Mouse (Mus musculus) embryonic facial prominence, embryonic 11.5 days (tissue): ENCODE results near the gene Nup153. TPM values are rescaled to one million over a fixed set of nuclear protein-coding genes. Genes with fewer than 3 reads are reported as not detected.

Source experiments
- ATAC-seq: fragments of 200-750 bp; cut with Nextera tagmentation; replicated peaks from 2 replicates; pipeline ENCODE4 v1.8.0; 2017; ENCODE audit warnings: low read depth; ENCODE audit not compliant: insufficient number of reproducible peaks, low FRiP score, low TSS enrichment
- DNase-seq: peaks from one replicate; pipeline ENCODE4 v3.0.0-alpha.2; 2015; ENCODE audit warnings: low spot score
- H3K27ac ChIP-seq: fragments of 300-500 bp; sonication (generic); replicated peaks from 2 replicates; pipeline ENCODE4 v1.5.1; 2014; ENCODE audit warnings: mild to moderate bottlenecking, low read depth, low read length, control low read depth
- H3K27me3 ChIP-seq: fragments of 300-500 bp; sonication (generic); 2 replicates; pipeline ENCODE4 v1.6.1; 2014; ENCODE audit warnings: mild to moderate bottlenecking, low read length, moderate library complexity, mixed read lengths; ENCODE audit not compliant: control insufficient read depth, insufficient read depth
- H3K36me3 ChIP-seq: fragments of 300-500 bp; sonication (generic); replicated peaks from 2 replicates; pipeline ENCODE4 v1.6.1; 2014; ENCODE audit warnings: low read depth, mild to moderate bottlenecking, low read length, moderate library complexity, mixed read lengths; ENCODE audit not compliant: control insufficient read depth, insufficient read depth
- H3K4me1 ChIP-seq: fragments of 300-500 bp; sonication (generic); 2 replicates; pipeline ENCODE4 v1.6.1; 2014; ENCODE audit warnings: low read length, mixed read lengths; ENCODE audit not compliant: control insufficient read depth, insufficient read depth
- H3K4me2 ChIP-seq: fragments of 300-500 bp; sonication (generic); 2 replicates; pipeline ENCODE4 v1.6.1; 2014; ENCODE audit warnings: low read depth, mild to moderate bottlenecking, control low read depth, low read length, moderate library complexity
- H3K4me3 ChIP-seq: fragments of 300-500 bp; sonication (generic); 2 replicates; pipeline ENCODE4 v1.5.1; 2014; ENCODE audit warnings: low read depth, low read length, control low read depth
- H3K9ac ChIP-seq: fragments of 300-500 bp; sonication (generic); replicated peaks from 2 replicates; pipeline ENCODE4 v1.6.1; 2014; ENCODE audit warnings: mild to moderate bottlenecking, control low read depth, low read length
- H3K9me3 ChIP-seq: fragments of 300-500 bp; sonication (generic); replicated peaks from 2 replicates; pipeline ENCODE4 v1.6.1; 2016; ENCODE audit warnings: mild to moderate bottlenecking, low read length, inconsistent platforms, mixed read lengths; ENCODE audit not compliant: control insufficient read depth
- WGBS: fragments of 180-500 bp; shearing (Covaris S2); extraction: QIAGEN DNeasy Blood & Tissue Kit; methylation state at CpG from one replicate; pipeline ENCODE4 v1.1.7; 2014; 5-methylcytosine and 5-hydroxymethylcytosine counted together
- polyA plus RNA-seq: library from polyadenylated mRNA; unstranded; fragments of >200 nt; fragmentation: Nextera tagmentation; extraction: Ambion mirVana; gene quantifications from 2 replicates; pipeline ENCODE4 v1.2.1, GENCODE M21; 2014

Nup153 gene
- polyA plus RNA-seq, 1 experiment from 2014 or later: 52.3 TPM

DNA sequence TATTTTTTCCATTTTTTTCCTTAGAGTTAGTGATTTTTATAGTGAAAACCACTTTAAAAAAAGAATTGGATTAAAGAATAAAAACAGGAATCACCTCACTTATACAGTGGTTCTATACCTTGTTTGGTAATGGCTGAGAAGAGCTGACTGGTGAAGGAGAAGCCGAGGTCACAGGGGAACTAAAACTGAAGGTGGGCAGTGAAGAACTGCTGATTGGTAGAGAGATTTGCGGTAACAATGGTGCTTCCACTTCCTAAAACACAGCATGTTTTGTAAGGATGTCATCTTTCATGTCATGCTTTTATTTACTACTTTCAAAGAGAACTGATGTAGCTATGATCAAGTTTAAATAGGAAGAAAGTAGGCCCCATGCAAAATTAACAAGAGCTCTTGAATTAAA, 26.3 kb downstream of the Nup153 start:
- Histone ChIP-seq H3K27ac (no peak overlapping the region), H3K27me3 (no peaks in the 10 kb centered on the region), H3K4me2 (no peak overlapping the region), H3K9me3 (no peaks in the 10 kb centered on the region), H3K4me3 (no peak overlapping the region), H3K4me1 (no peaks in the 10 kb centered on the region), H3K9ac (no peak overlapping the region), H3K36me3 (no peaks in the 10 kb centered on the region)
- 86% methylated on average over 2 of the region's 2 CpGs for WGBS
- no peak for DNase-seq
- ATAC-seq: no peak

DNA sequence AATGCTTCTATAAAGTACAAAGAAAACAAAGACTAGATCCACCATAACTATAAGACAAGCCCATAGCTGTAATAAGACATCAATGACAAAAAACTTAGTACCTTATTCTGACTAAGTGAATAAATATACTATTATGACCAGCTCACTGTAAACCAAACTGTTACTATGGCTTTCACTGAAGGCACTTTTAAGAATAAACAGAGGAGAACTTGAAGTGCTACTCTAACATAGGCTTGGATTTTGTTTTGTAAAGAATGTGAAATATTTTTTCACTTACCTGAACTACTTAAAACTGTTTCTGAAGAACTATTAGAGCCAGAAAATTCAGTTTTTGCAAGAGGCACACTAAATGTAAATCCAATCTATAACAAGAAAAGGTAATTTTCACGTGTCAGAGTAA, 28.4 kb downstream of the Nup153 start:
- DNase-seq (no peak), ATAC-seq (no peak)
- Histone ChIP-seq H3K4me2 (no peak overlapping the region), H3K27ac (no peak overlapping the region), H3K27me3 (no peaks in the 10 kb centered on the region), H3K9me3 (no peaks in the 10 kb centered on the region), H3K4me1 (no peaks in the 10 kb centered on the region), H3K4me3 (no peak overlapping the region), H3K9ac (no peak overlapping the region), H3K36me3 (no peaks in the 10 kb centered on the region)
- WGBS: 96% methylated on average over 1 of the region's 1 CpGs

- peak; percentile 9 for DNase-seq
- H3K4me3 ChIP-seq: no peak overlapping the region
- H3K27me3 ChIP-seq: no peaks in the 10 kb centered on the region
- ATAC-seq: no peak
- H3K36me3 ChIP-seq: no peaks in the 10 kb centered on the region; the same call in 1 of the 2 replicates
- no peak overlapping the region for H3K27ac ChIP-seq
- H3K9ac ChIP-seq: no peak overlapping the region
- H3K4me2 ChIP-seq: no peak overlapping the region
- 82% methylated on average over 2 of the region's 2 CpGs for WGBS
- H3K9me3 ChIP-seq: no peaks in the 10 kb centered on the region
- no peaks in the 10 kb centered on the region for H3K4me1 ChIP-seq
These were observed 31.0 kb downstream of the Nup153 start for GRCm38 (mm10) chr13:46696788-46697187.

DNA sequence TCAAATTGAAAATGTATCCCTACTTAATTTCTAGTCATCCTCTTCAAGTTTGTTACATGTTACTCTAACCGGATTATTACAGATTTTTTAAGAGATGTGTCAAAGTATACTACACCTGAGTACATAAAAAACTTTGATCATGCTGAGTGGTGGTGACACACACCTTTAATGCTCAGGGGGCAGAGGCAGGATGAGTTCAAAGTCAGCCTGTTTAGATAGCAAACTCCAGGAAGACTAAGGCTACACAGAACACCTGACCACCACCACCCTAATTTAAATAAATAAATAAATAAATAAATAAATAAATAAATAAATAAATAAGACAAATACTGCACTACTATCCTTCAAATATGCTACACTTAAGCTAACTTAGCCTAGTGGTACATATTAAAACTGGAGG, 31.8 kb downstream of the Nup153 start:
- no peaks in the 10 kb centered on the region for H3K4me1 ChIP-seq
- DNase-seq (no peak), ATAC-seq (no peak)
- H3K27me3 ChIP-seq: no peaks in the 10 kb centered on the region
- no peaks in the 10 kb centered on the region; the same call in 1 of the 2 replicates for H3K36me3 ChIP-seq
- no peak overlapping the region for H3K4me3 ChIP-seq
- no peak overlapping the region for H3K9ac ChIP-seq
- no peaks in the 10 kb centered on the region for H3K9me3 ChIP-seq
- 92% methylated on average over 1 of the region's 1 CpGs for WGBS
- H3K27ac ChIP-seq: no peak overlapping the region
- H3K4me2 ChIP-seq: no peak overlapping the region

DNA sequence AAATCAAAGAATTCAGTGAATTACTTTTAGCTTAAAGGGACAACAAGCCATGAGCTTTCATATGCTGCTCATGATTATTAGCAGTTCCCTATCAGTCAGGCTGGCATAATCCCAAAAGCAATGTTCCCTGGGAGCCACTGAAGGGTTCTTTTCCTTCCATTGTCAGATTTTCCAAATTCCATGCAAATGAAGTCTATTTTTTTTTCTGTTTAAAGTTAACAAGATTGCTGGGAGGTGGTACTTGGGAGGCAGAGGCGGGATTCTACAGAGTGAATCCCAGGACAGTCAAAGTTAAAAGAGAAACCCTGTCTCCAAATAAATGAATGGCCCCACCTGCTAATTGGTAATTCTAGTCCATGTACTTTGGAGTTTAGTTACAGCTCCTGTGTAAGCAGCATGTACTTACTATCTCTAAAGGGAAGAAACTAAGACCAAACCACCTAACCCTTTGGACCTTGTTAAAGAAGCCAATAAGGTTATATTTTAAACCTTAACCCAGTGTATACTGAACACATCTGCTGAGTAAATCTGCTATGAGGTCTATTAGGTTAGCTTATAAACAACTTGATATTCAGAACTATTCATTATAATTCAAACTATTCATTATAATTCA, 32.3 kb downstream of the Nup153 start:
- Histone ChIP-seq H3K4me2 (no peak overlapping the region), H3K9ac (no peak overlapping the region), H3K4me1 (no peaks in the 10 kb centered on the region), H3K27me3 (no peaks in the 10 kb centered on the region), H3K36me3 (peaks cover 4% of the 10 kb centered on the region), H3K9me3 (no peaks in the 10 kb centered on the region), H3K27ac (no peak overlapping the region), H3K4me3 (no peak overlapping the region)
- WGBS: 90% methylated on average over 1 of the region's 1 CpGs
- ATAC-seq (no peak), DNase-seq (no peak)

GRCm38 (mm10) chr13:46690559-46691241, 37.0 kb downstream of the Nup153 start:
- Histone ChIP-seq H3K9me3 (no peaks in the 10 kb centered on the region), H3K36me3 (peaks cover 8% of the 10 kb centered on the region), H3K9ac (no peak overlapping the region), H3K4me3 (no peak overlapping the region), H3K4me1 (no peaks in the 10 kb centered on the region), H3K27me3 (no peaks in the 10 kb centered on the region), H3K4me2 (no peak overlapping the region), H3K27ac (no peak overlapping the region)
- DNase-seq: no peak
- no peak for ATAC-seq
- 91% methylated on average over 4 of the region's 4 CpGs for WGBS

- WGBS: 93% methylated on average over 1 of the region's 1 CpGs
- DNase-seq (no peak), ATAC-seq (no peak)
- no peaks in the 10 kb centered on the region for H3K27me3 ChIP-seq
- H3K9me3 ChIP-seq: no peaks in the 10 kb centered on the region
- H3K36me3 ChIP-seq: peaks cover 7% of the 10 kb centered on the region
- no peak overlapping the region for H3K27ac ChIP-seq
- no peak overlapping the region for H3K4me3 ChIP-seq
- H3K4me1 ChIP-seq: no peaks in the 10 kb centered on the region
- H3K4me2 ChIP-seq: no peak overlapping the region
- H3K9ac ChIP-seq: no peak overlapping the region
These were observed 44.4 kb downstream of the Nup153 start for GRCm38 (mm10) chr13:46683370-46683769.

DNA sequence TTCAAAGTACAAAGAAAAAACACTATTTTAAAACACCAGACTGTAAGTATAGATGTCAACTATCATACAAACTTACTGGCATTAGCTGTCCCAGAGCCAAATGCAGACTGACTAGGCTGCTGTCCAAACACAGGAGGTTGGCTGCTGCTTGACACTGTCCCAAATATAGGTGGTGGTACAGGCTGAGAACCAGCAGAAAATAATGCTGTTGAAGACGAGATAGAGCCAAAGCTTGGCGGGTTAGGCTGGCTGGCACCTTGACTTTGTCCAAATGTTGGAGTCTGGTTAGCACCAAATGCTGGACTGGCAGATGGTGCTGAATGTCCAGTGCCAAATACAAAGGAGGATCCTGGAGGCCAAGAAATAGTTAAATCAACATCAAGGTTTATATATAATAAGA, 44.8 kb downstream of the Nup153 start:
- H3K4me1 ChIP-seq: no peaks in the 10 kb centered on the region
- DNase-seq (no peak), ATAC-seq (no peak)
- H3K36me3 ChIP-seq: peaks cover 7% of the 10 kb centered on the region
- no peak overlapping the region for H3K9ac ChIP-seq
- no peaks in the 10 kb centered on the region for H3K27me3 ChIP-seq
- no peaks in the 10 kb centered on the region for H3K9me3 ChIP-seq
- no peak overlapping the region for H3K27ac ChIP-seq
- H3K4me2 ChIP-seq: no peak overlapping the region
- 92% methylated on average over 2 of the region's 2 CpGs for WGBS
- H3K4me3 ChIP-seq: no peak overlapping the region
